Mouse (Mus musculus) liver, adult 2 months (tissue): ENCODE measurements at regions not wholly inside any gene's neighbourhood (a gene's known extent, or its start where the extent isn't known, plus 50 kb on each side); places are given as distances from the start of the nearest gene placed in this dataset.

Source experiments
- DNase-seq: peaks from one replicate; pipeline ENCODE4 v3.0.0-alpha.2; 2011; ENCODE audit warnings: low read depth, low spot score; ENCODE audit errors: extremely low read depth
- H3K27ac ChIP-seq: fragments of 200-500 bp; replicated peaks from 2 replicates; pipeline ENCODE4 v1.5.1; 2012; ENCODE audit warnings: low read depth, mild to moderate bottlenecking, control low read depth, inconsistent platforms, low read length; ENCODE audit not compliant: insufficient read depth
- H3K27me3 ChIP-seq: fragments of 200-500 bp; 2 replicates; pipeline ENCODE4 v1.6.1; 2012; ENCODE audit warnings: mild to moderate bottlenecking, moderate library complexity, low read length, inconsistent platforms; ENCODE audit not compliant: control insufficient read depth, insufficient read depth
- H3K36me3 ChIP-seq: fragments of 200-500 bp; 2 replicates; pipeline ENCODE4 v1.6.1; 2012; ENCODE audit warnings: low read length, inconsistent platforms; ENCODE audit not compliant: control insufficient read depth, insufficient read depth
- H3K4me1 ChIP-seq: fragments of 200-500 bp; 2 replicates; pipeline ENCODE4 v1.6.1; 2011; ENCODE audit warnings: low read length; ENCODE audit not compliant: control insufficient read depth, insufficient read depth
- H3K4me3 ChIP-seq: fragments of 200-500 bp; 2 replicates; pipeline ENCODE4 v1.5.1; 2011; ENCODE audit warnings: low read depth, mild to moderate bottlenecking, control low read depth, low read length, moderate library complexity; ENCODE audit not compliant: insufficient read depth
- H3K79me2 ChIP-seq: fragments of 200-500 bp; 2 replicates; pipeline ENCODE4 v1.6.1; 2012; ENCODE audit warnings: inconsistent platforms, mild to moderate bottlenecking, low read length, moderate library complexity; ENCODE audit not compliant: control insufficient read depth, insufficient read depth
- H3K9ac ChIP-seq: fragments of 200-500 bp; 2 replicates; pipeline ENCODE4 v1.6.1; 2012; ENCODE audit warnings: low read depth, mild to moderate bottlenecking, control low read depth, inconsistent platforms, low read length
- CTCF ChIP-seq: fragments of 200-500 bp; IDR thresholded peaks from 2 replicates; pipeline ENCODE4 v1.5.1; 2011; ENCODE audit warnings: low read depth, low read length, control low read depth
- POLR2A ChIP-seq: fragments of 200-500 bp; IDR thresholded peaks from 2 replicates; pipeline ENCODE4 v1.6.1; 2011; ENCODE audit warnings: low read length, control low read depth; ENCODE audit not compliant: insufficient read depth; ENCODE audit errors: extremely low read depth
- WGBS: fragments of 180-500 bp; shearing (Covaris S2); methylation state at CpG from one replicate; pipeline ENCODE4 v1.1.7; 2018; 5-methylcytosine and 5-hydroxymethylcytosine counted together

DNA sequence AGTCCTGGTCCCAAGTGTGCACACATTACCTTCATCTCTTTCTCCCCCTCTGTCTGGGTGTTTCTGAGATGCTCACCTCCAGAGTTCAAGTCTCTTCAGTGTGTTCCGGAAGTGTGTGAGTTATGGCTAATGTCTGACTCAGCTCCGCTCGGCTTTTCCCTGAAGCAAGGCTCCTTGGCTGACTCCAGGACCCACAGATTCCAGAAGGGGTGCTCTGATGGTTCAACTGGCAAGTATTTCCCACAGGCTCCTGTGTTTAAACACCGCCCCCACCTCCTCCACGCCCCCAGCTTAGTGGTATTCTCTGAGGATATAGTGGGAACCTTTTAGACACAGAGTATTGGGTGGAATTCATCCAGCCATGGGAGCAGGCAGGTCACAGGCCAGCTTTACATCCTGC lies 441.8 kb upstream of the Tbx3 start:
- TF ChIP-seq CTCF: no peak
- TF ChIP-seq POLR2A: no peak
- no peaks in the 10 kb centered on the region for H3K79me2 ChIP-seq
- H3K27me3 ChIP-seq: no peaks in the 10 kb centered on the region
- H3K4me1 ChIP-seq: no peaks in the 10 kb centered on the region; the same call in 1 of the 2 replicates
- no peaks in the 10 kb centered on the region for H3K36me3 ChIP-seq
- no peak overlapping the region for H3K27ac ChIP-seq
- no peak overlapping the region for H3K9ac ChIP-seq
- WGBS: 90% methylated on average over 5 of the region's 5 CpGs
- H3K4me3 ChIP-seq: no peak overlapping the region
- DNase-seq: no peak

DNA sequence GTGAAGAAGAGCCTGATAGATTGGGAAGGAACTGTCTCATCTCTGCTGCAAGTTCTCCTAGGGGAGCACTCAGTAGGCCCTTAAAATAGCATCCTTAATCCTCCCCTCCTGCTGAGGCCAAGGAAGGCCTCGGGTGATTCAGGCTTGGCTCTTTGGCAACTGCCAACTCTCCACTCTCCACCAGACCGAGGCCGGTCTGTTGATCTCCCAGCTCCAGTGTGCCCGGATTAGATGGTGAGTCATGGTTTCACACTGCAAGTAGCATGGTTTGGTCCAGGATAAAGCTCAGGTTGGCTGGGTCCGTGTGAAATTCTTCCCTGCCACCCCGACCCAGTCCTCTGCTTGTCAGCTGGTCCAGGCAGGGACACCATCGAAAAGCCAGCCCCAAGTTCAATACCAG lies 437.5 kb upstream of the Tbx3 start:
- no peaks in the 10 kb centered on the region for H3K36me3 ChIP-seq
- H3K4me3 ChIP-seq: no peak overlapping the region
- H3K4me1 ChIP-seq: no peaks in the 10 kb centered on the region; the same call in 1 of the 2 replicates
- H3K27me3 ChIP-seq: no peaks in the 10 kb centered on the region; the same call in 1 of the 2 replicates
- WGBS: 86% methylated on average over 7 of the region's 7 CpGs
- H3K27ac ChIP-seq: no peak overlapping the region
- H3K9ac ChIP-seq: no peak overlapping the region
- H3K79me2 ChIP-seq: no peaks in the 10 kb centered on the region
- no peak for DNase-seq
- TF ChIP-seq CTCF (no peak), POLR2A (no peak)

DNA sequence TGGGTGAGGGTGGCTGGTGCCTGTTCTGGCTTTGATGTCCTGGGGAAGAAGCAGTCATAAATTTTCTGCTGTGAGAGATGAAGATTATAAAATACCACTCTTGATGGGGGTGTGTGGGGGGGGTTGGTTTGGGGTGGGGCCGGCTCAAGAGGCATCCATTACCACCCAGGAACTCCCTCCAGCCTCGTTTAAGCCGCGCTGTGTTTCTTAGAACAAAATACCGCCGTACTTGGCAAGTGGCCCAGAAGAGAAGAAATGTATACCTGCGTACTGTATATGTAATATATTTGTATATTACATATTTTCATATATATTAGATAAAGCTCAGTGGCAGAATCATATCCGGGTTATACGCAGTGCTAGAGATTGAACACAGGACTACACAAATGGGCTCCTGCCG lies 434.6 kb upstream of the Tbx3 start:
- Histone ChIP-seq H3K4me1 (no peaks in the 10 kb centered on the region), H3K36me3 (no peaks in the 10 kb centered on the region), H3K9ac (no peak overlapping the region), H3K27ac (no peak overlapping the region), H3K79me2 (no peaks in the 10 kb centered on the region), H3K27me3 (no peaks in the 10 kb centered on the region; the same call in 1 of the 2 replicates), H3K4me3 (no peak overlapping the region)
- no peak for DNase-seq
- whole genome bisulfite sequencing: 87% methylated on average over 10 of the region's 10 CpGs
- no peak for TF ChIP-seq CTCF
- no peak for TF ChIP-seq POLR2A

DNA sequence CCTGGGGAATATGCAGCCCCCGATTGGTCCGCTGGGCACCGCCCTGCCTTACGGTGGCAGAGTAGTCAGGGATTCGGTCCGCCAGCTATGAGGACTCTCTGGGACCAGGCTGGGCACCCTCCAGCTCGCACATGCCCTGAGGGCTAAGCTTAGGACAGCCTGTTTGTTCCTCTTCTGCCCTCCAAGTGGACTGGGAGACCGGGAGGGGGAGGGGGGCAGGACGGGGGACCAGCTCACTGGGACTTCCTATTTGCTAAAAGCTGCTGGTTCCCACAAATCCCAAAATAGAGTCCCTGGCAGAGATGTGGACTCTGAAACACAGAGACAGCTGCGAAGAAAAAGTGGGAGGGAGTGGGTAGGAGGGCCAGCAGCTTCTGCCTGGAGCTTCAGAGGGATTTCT lies 423.6 kb upstream of the Tbx3 start:
- 64% methylated on average over 10 of the region's 10 CpGs for WGBS
- DNase-seq: no peak

DNA sequence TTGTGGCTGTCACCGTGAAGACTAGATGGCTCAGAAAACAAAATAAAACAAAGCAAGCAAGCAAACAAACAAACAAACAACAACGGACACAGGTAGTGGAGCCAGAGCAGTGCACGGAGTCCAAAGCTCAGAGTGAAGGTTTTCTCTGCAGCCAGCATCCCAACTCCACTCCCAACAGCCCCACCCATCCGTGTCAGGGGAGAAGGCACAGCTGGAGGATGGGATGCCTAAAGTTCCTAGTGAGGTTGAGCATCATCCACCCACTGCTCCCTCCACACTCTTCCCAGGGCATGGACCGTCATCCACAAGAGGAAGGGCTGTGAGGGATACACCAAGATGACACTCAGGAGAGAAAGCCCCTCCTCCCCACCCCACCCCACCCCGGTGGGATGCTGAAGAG lies 421.8 kb upstream of the Tbx3 start:
- TF ChIP-seq CTCF (no peak), POLR2A (no peak)
- Histone ChIP-seq H3K4me1 (no peaks in the 10 kb centered on the region), H3K27me3 (no peaks in the 10 kb centered on the region), H3K4me3 (no peak overlapping the region), H3K79me2 (no peaks in the 10 kb centered on the region), H3K27ac (no peak overlapping the region), H3K9ac (no peak overlapping the region), H3K36me3 (no peaks in the 10 kb centered on the region)
- DNase-seq: no peak
- 60% methylated on average over 6 of the region's 6 CpGs for WGBS

More for the DNA sequence above, 423.6 kb upstream of the Tbx3 start:
- Histone ChIP-seq H3K9ac (no peak overlapping the region), H3K36me3 (no peaks in the 10 kb centered on the region), H3K79me2 (no peaks in the 10 kb centered on the region), H3K4me3 (no peak overlapping the region), H3K27me3 (no peaks in the 10 kb centered on the region), H3K4me1 (no peaks in the 10 kb centered on the region), H3K27ac (no peak overlapping the region)
- TF ChIP-seq POLR2A: no peak
- TF ChIP-seq CTCF: no peak

DNA sequence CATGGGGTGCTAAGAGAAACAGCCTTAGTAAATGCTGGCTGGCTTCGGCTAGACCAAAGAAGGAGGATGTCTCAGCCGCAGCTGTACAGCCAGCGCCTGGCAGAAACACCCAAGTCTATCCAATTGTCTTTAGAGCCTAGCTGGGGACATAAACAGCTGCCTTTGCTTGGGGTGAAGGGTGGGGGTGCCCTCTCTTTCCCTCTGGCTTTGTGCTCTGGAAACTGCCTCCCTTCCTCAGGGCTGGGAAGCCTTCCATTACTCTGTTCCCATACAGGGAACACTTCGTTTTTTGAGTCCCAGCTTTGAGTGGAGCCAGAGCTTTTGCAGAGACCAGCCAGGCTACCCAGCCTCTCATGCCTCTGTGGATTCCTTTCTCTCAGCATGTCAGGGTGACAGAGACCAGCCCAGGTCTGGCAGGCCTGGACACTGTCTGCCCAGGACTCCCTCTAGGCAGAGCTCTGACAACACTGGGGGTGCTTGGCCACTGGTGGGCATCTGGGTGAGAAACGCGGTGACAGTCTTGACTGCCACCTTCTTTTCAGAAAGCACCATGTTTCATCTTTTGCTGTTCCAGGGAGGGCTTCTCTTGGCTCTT lies 421.2 kb upstream of the Tbx3 start:
- no peak overlapping the region for H3K4me3 ChIP-seq
- H3K79me2 ChIP-seq: no peaks in the 10 kb centered on the region
- no peaks in the 10 kb centered on the region for H3K36me3 ChIP-seq
- no peak overlapping the region for H3K27ac ChIP-seq
- TF ChIP-seq CTCF (no peak), POLR2A (no peak)
- no peak for DNase-seq
- H3K27me3 ChIP-seq: no peaks in the 10 kb centered on the region
- no peak overlapping the region for H3K9ac ChIP-seq
- no peaks in the 10 kb centered on the region for H3K4me1 ChIP-seq
- 84% methylated on average over 6 of the region's 6 CpGs for WGBS
